Mouse (Mus musculus): ENCODE data around the gene Mrpl38.

GRCm38 (mm10) chr11:116138096-116138467, 586 bp downstream of the Mrpl38 start:
- no peak for TF ChIP-seq FOSL1 (IDR thresholded peaks at IDR 0.05; ENCODE audit: insufficient read depth, low read length, poor library complexity, severe bottlenecking)
- no peak for TF ChIP-seq CEBPB (IDR thresholded peaks at IDR 0.05; ENCODE audit: low read depth)
